Mouse (Mus musculus) MEL (cell line): Measurements from ENCODE around the gene Senp8. TPM values are rescaled to one million over a fixed set of nuclear protein-coding genes. Genes with fewer than 3 reads are reported as not detected.

Experiments
- DNase-seq: peaks from one replicate; pipeline ENCODE4 v3.0.0; 2011; ENCODE audit warnings: low read depth, low spot score
- H3K27ac ChIP-seq: 2 replicates; pipeline ENCODE4 v1.5.1; 2012; ENCODE audit warnings: low read depth, mild to moderate bottlenecking, control low read depth, low read length, moderate library complexity; ENCODE audit not compliant: control insufficient read depth
- H3K27me3 ChIP-seq, 2 experiments: fragments of 150-350 bp in 1 of 2; sonication (generic) in 1 of 2; 2 replicates each; pipeline ENCODE4 v1.6.1; 2012; ENCODE audit warnings: low read length in 2 of 2, mild to moderate bottlenecking in 2 of 2, improper control_type of control experiment in 1 of 2, moderate library complexity in 1 of 2; ENCODE audit not compliant: insufficient read depth in 2 of 2, control insufficient read depth in 1 of 2
- H3K36me3 ChIP-seq, 2 experiments: 2 replicates each; pipeline ENCODE4 v1.6.1; 2012 to 2014; ENCODE audit warnings: low read length in 2 of 2, improper control_type of control experiment in 1 of 2, inconsistent platforms in 1 of 2, mild to moderate bottlenecking in 1 of 2; ENCODE audit not compliant: insufficient read depth in 2 of 2, control insufficient read depth in 1 of 2
- H3K4me1 ChIP-seq, 2 experiments: fragments of 150-350 bp in 1 of 2; sonication (generic) in 1 of 2; 2 replicates each; pipeline ENCODE4 v1.6.1; 2012; ENCODE audit warnings: low read length in 2 of 2, improper control_type of control experiment in 1 of 2, mild to moderate bottlenecking in 1 of 2; ENCODE audit not compliant: insufficient read depth in 2 of 2, control insufficient read depth in 1 of 2
- H3K4me3 ChIP-seq, 2 experiments: fragments of 150-350 bp in 1 of 2; sonication (generic) in 1 of 2; 2 replicates each; pipeline ENCODE4 v1.5.1; 2012; ENCODE audit warnings: low read depth in 2 of 2, low read length in 2 of 2, mild to moderate bottlenecking in 2 of 2, moderate library complexity in 2 of 2, control low read depth in 1 of 2, improper control_type of control experiment in 1 of 2; ENCODE audit not compliant: control insufficient read depth in 1 of 2, insufficient read depth in 1 of 2
- H3K79me2 ChIP-seq: 2 replicates; pipeline ENCODE4 v1.6.1; 2012; ENCODE audit warnings: mild to moderate bottlenecking, low read length, moderate library complexity; ENCODE audit not compliant: control insufficient read depth, poor library complexity, insufficient read depth
- H3K9ac ChIP-seq: 2 replicates; pipeline ENCODE4 v1.6.1; 2012; ENCODE audit warnings: low read depth, mild to moderate bottlenecking, control low read depth, low read length, moderate library complexity; ENCODE audit not compliant: control insufficient read depth, poor library complexity, severe bottlenecking
- H3K9me3 ChIP-seq: fragments of 150-350 bp; sonication (generic); replicated peaks from 2 replicates; pipeline ENCODE4 v1.6.1; 2012; ENCODE audit warnings: mild to moderate bottlenecking, low read length, improper control_type of control experiment, moderate library complexity; ENCODE audit not compliant: insufficient read depth
- BHLHE40 ChIP-seq: IDR thresholded peaks from 2 replicates; pipeline ENCODE4 v1.6.1; 2012; ENCODE audit warnings: low read depth, mild to moderate bottlenecking, inconsistent platforms, low read length, improper control_type of control experiment, borderline replicate concordance
- CHD1 ChIP-seq: IDR thresholded peaks from 2 replicates; pipeline ENCODE4 v1.6.1; 2012; ENCODE audit warnings: low read depth, mild to moderate bottlenecking, inconsistent platforms, low read length, improper control_type of control experiment
- E2F4 ChIP-seq: IDR thresholded peaks from 2 replicates; pipeline ENCODE4 v1.6.1; 2011; ENCODE audit warnings: low read depth, low read length, improper control_type of control experiment, borderline replicate concordance
- EP300 ChIP-seq, 2 experiments: IDR thresholded peaks; 2 replicates each; pipeline ENCODE4 v1.6.1; 2011; ENCODE audit warnings: improper control_type of control experiment in 2 of 2, low read length in 2 of 2, low read depth in 1 of 2, mild to moderate bottlenecking in 1 of 2
- ETS1 ChIP-seq: IDR thresholded peaks from 2 replicates; pipeline ENCODE4 v1.6.1; 2012; ENCODE audit warnings: low read depth, mild to moderate bottlenecking, inconsistent platforms, low read length, improper control_type of control experiment, moderate library complexity
- GABPA ChIP-seq: IDR thresholded peaks from 2 replicates; pipeline ENCODE4 v1.6.1; 2012; ENCODE audit warnings: low read depth, mild to moderate bottlenecking, inconsistent platforms, low read length, improper control_type of control experiment, moderate library complexity
- GATA1 ChIP-seq: IDR thresholded peaks from 2 replicates; pipeline ENCODE4 v1.6.1; 2011; ENCODE audit warnings: low read depth, low read length, improper control_type of control experiment
- HCFC1 ChIP-seq: IDR thresholded peaks from 2 replicates; pipeline ENCODE4 v1.6.1; 2012; ENCODE audit warnings: low read depth, mild to moderate bottlenecking, inconsistent platforms, low read length, improper control_type of control experiment, moderate library complexity
- JUND ChIP-seq: IDR thresholded peaks from 2 replicates; pipeline ENCODE4 v1.6.1; 2011; ENCODE audit warnings: low read depth, mild to moderate bottlenecking, improper control_type of control experiment, low read length
- MAZ ChIP-seq: IDR thresholded peaks from 2 replicates; pipeline ENCODE4 v1.6.1; 2012; ENCODE audit warnings: low read depth, mild to moderate bottlenecking, inconsistent platforms, low read length, improper control_type of control experiment
- NELFE ChIP-seq: IDR thresholded peaks from 2 replicates; pipeline ENCODE4 v1.6.1; 2011; ENCODE audit warnings: low read depth, low read length, improper control_type of control experiment
- SIN3A ChIP-seq: IDR thresholded peaks from 2 replicates; pipeline ENCODE4 v1.6.1; 2012; ENCODE audit warnings: low read length, improper control_type of control experiment, inconsistent platforms
- TAL1 ChIP-seq: IDR thresholded peaks from 2 replicates; pipeline ENCODE4 v1.6.1; 2012; ENCODE audit warnings: mild to moderate bottlenecking, inconsistent platforms, low read length, moderate library complexity, mixed read lengths
- TBP ChIP-seq: IDR thresholded peaks from 2 replicates; pipeline ENCODE4 v1.8.0; 2011; ENCODE audit warnings: low read depth, low read length, improper control_type of control experiment
- TCF12 ChIP-seq: IDR thresholded peaks from 2 replicates; pipeline ENCODE4 v1.6.1; 2014; ENCODE audit warnings: low read depth, mild to moderate bottlenecking, inconsistent platforms, low read length, improper control_type of control experiment, moderate library complexity
- USF1 ChIP-seq: IDR thresholded peaks from 2 replicates; pipeline ENCODE4 v1.6.1; 2014; ENCODE audit warnings: low read depth, mild to moderate bottlenecking, inconsistent platforms, low read length, improper control_type of control experiment, moderate library complexity
- ZC3H11A ChIP-seq: IDR thresholded peaks from 2 replicates; pipeline ENCODE4 v1.6.1; 2012; ENCODE audit warnings: low read depth, mild to moderate bottlenecking, inconsistent platforms, low read length, improper control_type of control experiment
- ZKSCAN1 ChIP-seq: IDR thresholded peaks from 2 replicates; pipeline ENCODE4 v1.6.1; 2012; ENCODE audit warnings: low read depth, mild to moderate bottlenecking, inconsistent platforms, low read length, improper control_type of control experiment, moderate library complexity
- polyA plus RNA-seq, 2 experiments: library from polyadenylated mRNA; stranded (reverse) in 1 of 2; unstranded in 1 of 2; fragments of >175 nt in 1 of 2; fragments of >200 nt in 1 of 2; gene quantifications; 2 replicates each; pipeline versions ENCODE4 v1.2.1 to v1.2.4; 2012; ENCODE audit warnings: low replicate concordance in 2 of 2, low read depth in 1 of 2; ENCODE audit not compliant: insufficient read length in 2 of 2, insufficient read depth in 1 of 2, missing spikeins in 1 of 2
- total RNA-seq: library from RNA; depleted of rRNA; stranded (reverse); fragments of 300-350 nt; gene quantifications from 2 replicates; pipeline ENCODE4 v1.2.3, GENCODE M21; 2012

Senp8 gene
- total and polyA plus RNA-seq, 3 experiments, result 2.7 to 5.5 TPM; not detected in 1

DNA sequence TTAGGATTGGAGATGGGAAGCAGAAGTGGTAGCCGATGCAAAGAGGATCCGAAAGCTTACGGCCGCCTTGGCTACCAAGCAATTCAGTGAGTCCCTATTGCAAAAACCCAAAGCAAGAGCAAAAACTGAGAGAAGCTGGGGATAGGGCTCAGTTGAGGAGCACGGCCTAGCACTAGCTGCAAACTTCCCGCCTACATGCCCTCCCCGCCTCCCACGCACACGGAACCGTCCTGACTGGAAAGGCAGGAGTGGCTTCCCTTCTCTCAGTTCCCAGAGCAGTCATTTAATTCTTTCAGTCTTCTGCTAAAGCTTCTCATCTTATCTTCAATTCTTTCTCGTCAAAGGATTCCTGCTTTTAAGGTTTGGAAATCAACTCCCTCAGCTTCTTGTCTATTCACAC lies 1.5 kb downstream of the Senp8 start:
- DNase-seq, result no peak
- Histone ChIP-seq H3K27me3 (no peaks in the 10 kb centered on the region), H3K9me3 (no peaks in the 10 kb centered on the region), H3K4me3 (peak overlapping the region; percentile 89 to 90), H3K27ac (peak overlapping the region; percentile 89), H3K9ac (peak overlapping the region; percentile 81)
- TF ChIP-seq HCFC1, result 0 out of 2 replicates have a peak, but pooled peaks have one; percentile 0
- TF ChIP-seq MAZ, result no peak
- TF ChIP-seq TBP, result peak; percentile 24; the same call in 1 of the 2 replicates
- TF ChIP-seq BHLHE40, result no peak
- peak; percentile 37 for TF ChIP-seq NELFE
- TF ChIP-seq EP300 (IDR thresholded peaks at IDR 0.05; ENCODE audit: low read depth in 1 of 2, low read length in 2 of 2), result 0 out of 4 replicates have a peak, but pooled peaks have one; percentile 8 to 16
- no peak for TF ChIP-seq ZKSCAN1
- no peak for TF ChIP-seq CHD1
- TF ChIP-seq ZC3H11A, result no peak
- TF ChIP-seq USF1, result no peak
- TF ChIP-seq, all 39 proteins: peak for 4
- Histone ChIP-seq H3K36me3 (peaks cover 0 to 6% of the 10 kb centered on the region in 2 experiments; a peak in 2 of 4 replicates), H3K79me2 (peaks cover 7% of the 10 kb centered on the region), H3K4me1 (peaks cover 3 to 4% of the 10 kb centered on the region in 2 experiments; a peak in 3 of 4 replicates)

DNA sequence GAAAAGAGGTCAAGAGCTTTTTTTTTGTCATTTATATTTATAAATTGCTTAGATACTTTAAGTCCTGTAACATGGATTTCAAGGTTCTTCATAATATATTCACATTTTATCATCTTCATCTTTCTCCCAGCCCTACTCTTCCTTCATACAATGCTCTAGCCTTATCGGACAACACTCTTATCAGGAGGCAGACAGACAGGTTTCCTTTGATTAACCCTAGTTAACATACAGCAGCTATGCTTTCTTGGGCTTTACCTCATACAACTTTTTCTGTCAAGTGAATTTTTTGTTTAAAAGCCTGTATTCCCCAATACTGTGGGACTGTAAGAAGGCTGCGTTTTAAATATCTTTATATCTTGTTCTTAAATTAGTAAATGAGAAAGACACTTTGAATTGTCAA lies 2.1 kb downstream of the Senp8 start:
- Histone ChIP-seq H3K36me3 (peaks cover 0 to 6% of the 10 kb centered on the region in 2 experiments; a peak in 2 of 4 replicates), H3K9ac (peak overlapping the region; percentile 81; the same call in 1 of the 2 replicates), H3K4me1 (peaks cover 3 to 4% of the 10 kb centered on the region in 2 experiments; a peak in 3 of 4 replicates), H3K27ac (peak overlapping the region; percentile 89), H3K4me3 (peak overlapping the region in 1 of 2 experiments; percentile 89; a peak in 2 of 4 replicates), H3K79me2 (peaks cover 7% of the 10 kb centered on the region), H3K27me3 (no peaks in the 10 kb centered on the region), H3K9me3 (no peaks in the 10 kb centered on the region)
- TF ChIP-seq TAL1, result peak; percentile 28; the same call in 1 of the 2 replicates
- TF ChIP-seq EP300 (IDR thresholded peaks at IDR 0.05; ENCODE audit: low read depth in 1 of 2, low read length in 2 of 2), result peak; percentile 57 to 60; a peak in 2 of 4 replicates
- TF ChIP-seq SIN3A, result peak; percentile 41; the same call in 1 of the 2 replicates
- no peak for TF ChIP-seq E2F4
- no peak for TF ChIP-seq GABPA
- TF ChIP-seq JUND, result no peak
- TF ChIP-seq GATA1, result peak; percentile 87
- TF ChIP-seq TCF12, result peak; percentile 76
- peak; percentile 51 for TF ChIP-seq ETS1
- no peak for DNase-seq
